In the genomic region with DNA sequence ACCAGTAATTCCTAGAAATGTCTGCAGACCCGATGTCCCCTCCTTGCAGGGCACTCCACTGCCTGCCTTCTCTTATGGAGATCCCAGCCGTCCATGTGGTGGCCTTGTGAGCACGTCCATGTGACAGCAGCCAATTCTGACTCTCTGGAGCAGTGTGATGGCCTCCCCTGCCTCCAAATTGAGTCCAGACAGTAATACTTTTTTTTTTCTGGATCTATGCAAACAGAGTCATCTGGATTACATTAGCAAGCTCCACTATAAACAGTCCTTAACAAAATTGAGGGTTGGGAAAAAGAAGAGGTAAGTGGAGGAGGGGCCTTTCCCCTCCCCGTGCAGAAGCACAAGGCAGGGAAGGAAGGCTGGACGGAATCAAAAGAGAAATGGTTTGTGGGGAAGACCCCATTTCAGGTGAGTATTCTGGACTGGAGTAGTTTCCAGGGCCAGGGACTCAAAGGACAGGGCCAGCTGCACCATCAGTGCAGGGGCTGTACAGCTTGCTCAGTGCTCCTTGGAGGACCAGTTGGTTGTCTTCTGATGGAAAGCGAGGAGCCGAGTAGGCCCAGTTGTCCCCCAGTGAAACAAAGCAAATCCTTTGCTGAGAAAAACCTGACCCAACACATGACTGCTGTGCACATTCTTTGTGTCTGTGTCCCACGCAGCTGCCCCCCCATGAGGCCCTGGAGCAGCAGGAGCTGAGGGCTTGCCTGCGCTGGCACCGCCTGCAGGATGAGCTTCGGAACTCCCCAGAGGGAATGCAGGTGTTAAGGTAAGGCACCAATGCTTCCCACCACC, we compare ENCODE assay signal across 12 mouse cellular contexts.
DNase-seq lines count a peak whose midpoint lies in the region; ATAC-seq and TF ChIP-seq lines count a peak whose summit lies in the region.
"Had no signal": no experiment of that assay in that cellular context is flagged by ENCODE, and none has a peak within 500 bp of the region (broad histone marks: within the 10 kb centered on the region; RNA-seq: fewer than 3 reads in every experiment).

No protein-coding gene starts in this region.

- H3K27ac ChIP-seq in hindbrain, embryonic 12.5 days, result peak overlapping the region; percentile 70
- no peak overlapping the region for H3K27ac ChIP-seq in hindbrain, embryonic 16.5 days (ENCODE audit: low read depth, low read length)
- H3K27ac ChIP-seq in embryonic facial prominence, embryonic 13.5 days, result peak overlapping the region; percentile 97
- H3K27ac ChIP-seq in midbrain, embryonic 13.5 days, result no peak overlapping the region
- no peak overlapping the region for H3K27ac ChIP-seq in lung, postnatal 0 days (ENCODE audit: low read length)

- no peaks in the 10 kb centered on the region for H3K9me3 ChIP-seq in hindbrain, embryonic 12.5 days (replicated peaks)
- no peaks in the 10 kb centered on the region for H3K9me3 ChIP-seq in hindbrain, embryonic 16.5 days (ENCODE audit: control insufficient read depth, low read length)
- no peaks in the 10 kb centered on the region; the same call in 1 of the 2 replicates for H3K9me3 ChIP-seq in embryonic facial prominence, embryonic 13.5 days
- H3K9me3 ChIP-seq in midbrain, embryonic 13.5 days, result no peaks in the 10 kb centered on the region
- no peaks in the 10 kb centered on the region for H3K9me3 ChIP-seq in lung, postnatal 0 days (ENCODE audit: low read length)

- no peak for TF ChIP-seq EP300 in lung, postnatal 0 days (IDR thresholded peaks at IDR 0.05)

- TF ChIP-seq CTCF in lung, postnatal 0 days (IDR thresholded peaks at IDR 0.05), result no peak

- peak; percentile 35 for DNase-seq in R1 (ENCODE audit: low read depth, low spot score)
- no peak for DNase-seq in ovary, adult 18-20 months (ENCODE audit: low spot score)
- DNase-seq in lung, postnatal 0 days (ENCODE audit: low spot score), result no peak
- DNase-seq in thymus, postnatal 0 days (ENCODE audit: low spot score), result no peak
- DNase-seq: cerebellum, adult 11 months; kidney, adult 11 months; lung, adult 2 months had no signal

- H3K4me1 ChIP-seq in hindbrain, embryonic 12.5 days, result peaks cover 19% of the 10 kb centered on the region
- no peaks in the 10 kb centered on the region for H3K4me1 ChIP-seq in hindbrain, embryonic 16.5 days (ENCODE audit: control insufficient read depth, insufficient read depth, low read depth, low read length)
- H3K4me1 ChIP-seq in embryonic facial prominence, embryonic 13.5 days, result peaks cover 37% of the 10 kb centered on the region
- peaks cover 16% of the 10 kb centered on the region for H3K4me1 ChIP-seq in midbrain, embryonic 13.5 days (replicated peaks)
- no peaks in the 10 kb centered on the region for H3K4me1 ChIP-seq in lung, postnatal 0 days (ENCODE audit: insufficient read depth, low read depth, low read length)

- 50% methylated on average over 11 of the region's 11 CpGs for WGBS in hindbrain, embryonic 12.5 days
- WGBS in hindbrain, embryonic 16.5 days, result 55% methylated on average over 9 of the region's 11 CpGs
- 21% methylated on average over 11 of the region's 11 CpGs for WGBS in embryonic facial prominence, embryonic 13.5 days
- 68% methylated on average over 11 of the region's 11 CpGs for WGBS in midbrain, embryonic 13.5 days
- WGBS in lung, postnatal 0 days, result 76% methylated on average over 11 of the region's 11 CpGs

- no peak overlapping the region for H3K4me2 ChIP-seq in hindbrain, embryonic 12.5 days (replicated peaks)
- no peak overlapping the region for H3K4me2 ChIP-seq in hindbrain, embryonic 16.5 days (ENCODE audit: low read length)
- peak overlapping the region; percentile 51 for H3K4me2 ChIP-seq in embryonic facial prominence, embryonic 13.5 days
- no peak overlapping the region for H3K4me2 ChIP-seq in midbrain, embryonic 13.5 days (replicated peaks)
- no peak overlapping the region for H3K4me2 ChIP-seq in lung, postnatal 0 days (replicated peaks; ENCODE audit: low read depth, low read length)
- H3K4me2 ChIP-seq: heart, embryonic 11.5 days had no signal

- ATAC-seq in hindbrain, embryonic 12.5 days (ENCODE audit: low FRiP score), result 0 out of 2 replicates have a peak, but pooled peaks have one; percentile 38
- no peak for ATAC-seq in hindbrain, embryonic 16.5 days
- peak; percentile 70 for ATAC-seq in embryonic facial prominence, embryonic 13.5 days (ENCODE audit: insufficient number of reproducible peaks, insufficient read depth, low FRiP score, low TSS enrichment, low read depth)
- ATAC-seq in midbrain, embryonic 13.5 days, result peak; percentile 32; the same call in 1 of the 2 replicates
- ATAC-seq in lung, postnatal 0 days, result no peak

- peaks cover 6% of the 10 kb centered on the region; the same call in 1 of the 2 replicates for H3K27me3 ChIP-seq in hindbrain, embryonic 12.5 days
- no peaks in the 10 kb centered on the region for H3K27me3 ChIP-seq in hindbrain, embryonic 16.5 days (replicated peaks; ENCODE audit: control insufficient read depth, insufficient read depth, low read length)
- H3K27me3 ChIP-seq in embryonic facial prominence, embryonic 13.5 days, result no peaks in the 10 kb centered on the region
- H3K27me3 ChIP-seq in midbrain, embryonic 13.5 days, result no peaks in the 10 kb centered on the region
- H3K27me3 ChIP-seq in lung, postnatal 0 days (replicated peaks; ENCODE audit: insufficient read depth, low read length), result no peaks in the 10 kb centered on the region

- H3K9ac ChIP-seq in hindbrain, embryonic 12.5 days, result no peak overlapping the region
- H3K9ac ChIP-seq in hindbrain, embryonic 16.5 days (ENCODE audit: low read depth, low read length), result no peak overlapping the region
- peak overlapping the region; percentile 57 for H3K9ac ChIP-seq in embryonic facial prominence, embryonic 13.5 days
- H3K9ac ChIP-seq in midbrain, embryonic 13.5 days (replicated peaks), result no peak overlapping the region; the same call in 1 of the 2 replicates
- H3K9ac ChIP-seq in lung, postnatal 0 days (replicated peaks; ENCODE audit: low read depth), result no peak overlapping the region

- H3K36me3 ChIP-seq in hindbrain, embryonic 12.5 days, result no peaks in the 10 kb centered on the region
- no peaks in the 10 kb centered on the region for H3K36me3 ChIP-seq in hindbrain, embryonic 16.5 days (ENCODE audit: control insufficient read depth, insufficient read depth, low read length)
- H3K36me3 ChIP-seq in embryonic facial prominence, embryonic 13.5 days, result no peaks in the 10 kb centered on the region
- no peaks in the 10 kb centered on the region for H3K36me3 ChIP-seq in midbrain, embryonic 13.5 days
- H3K36me3 ChIP-seq in lung, postnatal 0 days (ENCODE audit: insufficient read depth, low read length), result no peaks in the 10 kb centered on the region

- no peak overlapping the region for H3K4me3 ChIP-seq in hindbrain, embryonic 12.5 days
- H3K4me3 ChIP-seq in hindbrain, embryonic 16.5 days (ENCODE audit: low read length), result no peak overlapping the region
- peak overlapping the region; percentile 17; the same call in 1 of the 2 replicates for H3K4me3 ChIP-seq in embryonic facial prominence, embryonic 13.5 days
- no peak overlapping the region for H3K4me3 ChIP-seq in midbrain, embryonic 13.5 days (replicated peaks)
- H3K4me3 ChIP-seq in lung, postnatal 0 days (ENCODE audit: low read depth, low read length), result no peak overlapping the region

Comparison
In these comparisons a context has a peak if more than half of its experiments do, and no peak if none do; other contexts are left out.
1. ATAC-seq: peak in hindbrain, embryonic 12.5 days (single experiment), embryonic facial prominence, embryonic 13.5 days (single experiment) and midbrain, embryonic 13.5 days (single experiment); none in hindbrain, embryonic 16.5 days (single experiment) and lung, postnatal 0 days (single experiment).
2. H3K27ac ChIP-seq: peak in hindbrain, embryonic 12.5 days (single experiment) and embryonic facial prominence, embryonic 13.5 days (single experiment); none in hindbrain, embryonic 16.5 days (single experiment), midbrain, embryonic 13.5 days (single experiment) and lung, postnatal 0 days (single experiment).